Mouse (Mus musculus): Measurements from ENCODE around the gene Arpc5. TPM values are rescaled to one million over a fixed set of nuclear protein-coding genes. Genes with fewer than 3 reads are reported as not detected.

Arpc5 gene
- polyA plus RNA-seq, 1 experiment from 2014 or later: 188 TPM

DNA sequence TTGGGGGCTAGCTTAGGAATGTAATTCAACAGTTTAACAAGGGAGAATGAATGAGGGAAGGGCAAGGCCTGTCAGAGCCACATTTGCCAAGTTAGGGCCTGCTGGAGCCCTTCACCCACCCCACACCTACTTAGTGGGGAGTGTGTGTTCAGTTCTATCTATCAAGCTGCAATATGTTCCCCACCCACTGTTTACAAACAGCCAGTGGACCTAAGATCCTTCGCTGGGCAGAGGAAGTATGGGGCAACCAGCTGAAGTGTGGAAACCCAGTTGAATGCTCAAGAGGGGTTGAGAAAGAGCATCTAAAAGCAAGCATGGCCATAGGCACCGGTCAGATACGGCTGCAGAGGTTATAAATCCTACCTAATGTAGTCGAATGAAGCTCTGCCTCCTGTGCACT, 20.6 kb downstream of the Arpc5 start:
- H3K9me3 ChIP-seq (replicated peaks): no peaks in the 10 kb centered on the region
- no peak overlapping the region for H3K27ac ChIP-seq
- no peak overlapping the region for H3K4me2 ChIP-seq
- no peaks in the 10 kb centered on the region for H3K27me3 ChIP-seq (replicated peaks)
- H3K4me3 ChIP-seq: no peak overlapping the region
- no peak for ATAC-seq
- H3K4me1 ChIP-seq: peaks cover 7% of the 10 kb centered on the region
- no peak overlapping the region for H3K9ac ChIP-seq
- H3K36me3 ChIP-seq: no peaks in the 10 kb centered on the region
- 56% methylated on average over 4 of the region's 4 CpGs for WGBS (ENCODE audit: insufficient replicate concordance)

- peaks cover 7% of the 10 kb centered on the region for H3K4me1 ChIP-seq
- H3K27me3 ChIP-seq (replicated peaks): no peaks in the 10 kb centered on the region
- ATAC-seq: no peak
- no peak overlapping the region for H3K4me3 ChIP-seq
- WGBS (ENCODE audit: insufficient replicate concordance): 54% methylated on average over 4 of the region's 4 CpGs
- no peak overlapping the region for H3K27ac ChIP-seq
- H3K36me3 ChIP-seq: no peaks in the 10 kb centered on the region
- H3K9me3 ChIP-seq (replicated peaks): no peaks in the 10 kb centered on the region
- no peak overlapping the region for H3K4me2 ChIP-seq
- H3K9ac ChIP-seq: no peak overlapping the region
These were observed 21.8 kb downstream of the Arpc5 start for GRCm38 (mm10) chr1:152788121-152788660.

DNA sequence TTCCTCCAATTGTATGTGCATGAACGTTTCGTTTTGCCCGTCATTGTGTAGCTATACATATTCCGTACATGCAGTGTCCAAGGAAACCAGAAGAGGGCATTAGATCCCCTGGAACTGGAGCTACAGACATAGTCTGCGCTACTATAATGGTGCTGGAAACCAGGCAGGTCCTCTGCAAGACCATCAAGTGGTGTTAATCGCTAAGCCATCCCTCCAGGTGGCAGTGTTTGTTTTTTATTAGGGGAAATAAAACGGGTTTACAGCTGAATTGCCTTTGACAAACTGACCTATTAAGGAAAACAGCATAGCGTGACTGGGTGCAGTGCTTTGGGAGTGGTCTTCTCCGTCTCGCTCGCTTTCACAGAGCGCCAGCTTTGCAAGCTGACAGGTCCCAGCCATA, 23.9 kb downstream of the Arpc5 start:
- H3K4me1 ChIP-seq: peaks cover 10% of the 10 kb centered on the region
- no peaks in the 10 kb centered on the region for H3K36me3 ChIP-seq
- 17% methylated on average over 12 of the region's 12 CpGs for whole genome bisulfite sequencing (ENCODE audit: insufficient replicate concordance)
- no peaks in the 10 kb centered on the region for H3K27me3 ChIP-seq (replicated peaks)
- H3K9me3 ChIP-seq (replicated peaks): no peaks in the 10 kb centered on the region
- H3K27ac ChIP-seq: no peak overlapping the region
- H3K9ac ChIP-seq: no peak overlapping the region
- H3K4me2 ChIP-seq: peak overlapping the region; percentile 36
- H3K4me3 ChIP-seq: no peak overlapping the region
- no peak; the same call in 1 of the 2 replicates for ATAC-seq

DNA sequence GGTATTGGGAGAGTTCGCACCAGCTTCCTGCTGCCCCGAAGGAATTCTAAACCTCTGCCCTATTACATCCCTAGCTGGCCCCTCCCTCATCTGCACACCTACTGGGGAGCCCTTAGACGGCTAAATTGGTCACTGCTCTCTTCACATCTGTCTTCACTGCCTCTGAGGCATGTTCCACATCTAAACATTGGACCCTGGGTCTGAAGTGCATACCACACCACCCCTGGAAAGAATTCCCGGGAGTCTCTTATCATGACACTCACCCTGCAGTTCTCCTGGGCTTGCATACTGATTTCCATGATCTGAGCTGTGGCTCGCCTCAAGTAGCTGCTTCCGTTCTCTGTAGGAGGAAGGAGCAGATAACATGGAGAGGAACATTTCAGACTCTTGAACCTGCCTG, 24.5 kb downstream of the Arpc5 start:
- H3K27me3 ChIP-seq (replicated peaks): no peaks in the 10 kb centered on the region
- no peaks in the 10 kb centered on the region for H3K36me3 ChIP-seq
- no peak overlapping the region for H3K9ac ChIP-seq
- 5% methylated on average over 6 of the region's 6 CpGs for WGBS (ENCODE audit: insufficient replicate concordance)
- no peak overlapping the region for H3K27ac ChIP-seq
- no peak overlapping the region for H3K4me3 ChIP-seq
- peak overlapping the region; percentile 36 for H3K4me2 ChIP-seq
- peaks cover 15% of the 10 kb centered on the region for H3K4me1 ChIP-seq
- no peaks in the 10 kb centered on the region for H3K9me3 ChIP-seq (replicated peaks)
- no peak for ATAC-seq

- ATAC-seq: no peak
- no peaks in the 10 kb centered on the region for H3K9me3 ChIP-seq (replicated peaks)
- no peak overlapping the region for H3K9ac ChIP-seq
- H3K27ac ChIP-seq: no peak overlapping the region
- H3K4me2 ChIP-seq: no peak overlapping the region
- H3K4me1 ChIP-seq: peaks cover 19% of the 10 kb centered on the region
- no peaks in the 10 kb centered on the region for H3K27me3 ChIP-seq (replicated peaks)
- 50% methylated on average over 4 of the region's 4 CpGs for WGBS (ENCODE audit: insufficient replicate concordance)
- no peaks in the 10 kb centered on the region for H3K36me3 ChIP-seq
- H3K4me3 ChIP-seq: no peak overlapping the region
These were observed 24.9 kb downstream of the Arpc5 start for GRCm38 (mm10) chr1:152791269-152791668.

DNA sequence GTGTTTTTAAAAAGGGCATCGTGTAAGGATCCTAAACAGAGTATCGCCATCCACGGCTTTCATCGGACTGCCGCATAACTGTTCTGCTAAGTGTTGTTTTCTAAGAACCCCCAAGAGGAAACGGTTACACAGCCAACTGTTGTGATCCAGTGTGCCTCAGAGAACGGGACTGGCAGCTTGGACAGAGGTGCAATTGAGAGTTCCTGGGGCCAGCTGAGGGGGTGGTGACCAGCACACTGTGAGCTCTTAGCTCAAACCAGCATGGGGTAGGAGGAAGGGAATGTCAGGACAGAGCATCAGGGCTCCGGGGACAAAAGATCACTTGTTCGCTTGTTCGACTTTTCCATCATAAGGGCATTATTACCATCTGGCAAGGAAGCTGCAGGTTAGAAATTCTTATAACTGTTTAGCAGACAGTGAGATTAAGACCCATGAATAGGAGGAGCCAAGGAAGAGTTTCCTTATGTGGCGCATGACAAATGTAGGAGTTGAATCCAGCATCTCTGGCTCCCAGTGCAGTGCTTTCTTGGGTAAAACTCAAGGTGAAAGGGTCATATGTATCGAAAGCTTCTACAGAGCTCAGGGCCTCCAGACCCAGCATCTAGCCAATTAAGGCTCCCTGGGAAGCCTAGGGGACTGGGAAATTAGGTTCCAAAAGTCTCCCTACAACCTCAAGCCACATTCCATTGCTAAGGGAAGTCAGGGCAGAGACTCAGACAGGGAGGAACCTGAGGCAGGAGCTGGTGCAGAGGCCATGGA, 26.6 kb downstream of the Arpc5 start:
- Histone ChIP-seq H3K9ac (no peak overlapping the region), H3K27ac (no peak overlapping the region), H3K9me3 (replicated peaks) (no peaks in the 10 kb centered on the region), H3K4me2 (no peak overlapping the region), H3K36me3 (no peaks in the 10 kb centered on the region), H3K4me3 (no peak overlapping the region), H3K27me3 (replicated peaks) (no peaks in the 10 kb centered on the region), H3K4me1 (peaks cover 26% of the 10 kb centered on the region)
- ATAC-seq: no peak
- 75% methylated on average over 12 of the region's 12 CpGs for WGBS (ENCODE audit: insufficient replicate concordance)

DNA sequence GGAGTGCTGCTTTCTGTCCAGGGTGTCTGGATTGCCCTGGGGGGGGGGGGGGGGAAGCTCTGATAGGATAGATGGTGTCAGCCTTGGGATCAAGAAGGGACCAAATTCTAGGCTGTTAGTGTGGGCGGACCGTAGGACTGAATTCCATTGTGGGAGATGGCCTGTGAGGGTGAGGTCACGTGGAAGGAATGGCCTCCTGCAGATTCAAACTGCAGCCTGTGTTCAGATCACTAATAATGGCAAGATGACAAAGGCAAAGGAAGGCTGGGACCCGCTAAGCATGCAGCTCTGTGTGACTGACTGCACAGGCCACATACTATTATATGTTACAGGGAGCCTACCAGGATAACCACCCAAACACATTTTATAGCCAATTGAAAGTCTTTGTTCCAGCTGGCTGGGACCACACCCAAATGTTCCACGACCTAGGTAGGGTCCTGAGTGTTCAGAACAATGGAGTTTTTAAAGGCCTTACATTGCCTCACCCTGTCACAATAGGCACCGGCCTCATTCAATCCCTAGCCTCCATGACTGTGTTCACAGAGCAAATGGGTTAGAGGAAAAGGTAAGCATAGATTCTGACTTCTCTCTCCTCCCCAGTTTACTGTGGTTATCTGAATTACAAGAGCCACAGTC, 27.3 kb downstream of the Arpc5 start:
- 60% methylated on average over 6 of the region's 6 CpGs for WGBS (ENCODE audit: insufficient replicate concordance)
- Histone ChIP-seq H3K4me3 (no peak overlapping the region), H3K27ac (no peak overlapping the region), H3K4me2 (no peak overlapping the region), H3K27me3 (replicated peaks) (no peaks in the 10 kb centered on the region), H3K36me3 (no peaks in the 10 kb centered on the region), H3K9me3 (replicated peaks) (no peaks in the 10 kb centered on the region), H3K9ac (no peak overlapping the region), H3K4me1 (peaks cover 27% of the 10 kb centered on the region)
- no peak for ATAC-seq

GRCm38 (mm10) chr1:152795688-152796255, 29.4 kb downstream of the Arpc5 start:
- Histone ChIP-seq H3K27me3 (replicated peaks) (no peaks in the 10 kb centered on the region), H3K9ac (no peak overlapping the region), H3K9me3 (replicated peaks) (no peaks in the 10 kb centered on the region), H3K4me3 (no peak overlapping the region), H3K36me3 (no peaks in the 10 kb centered on the region), H3K27ac (no peak overlapping the region), H3K4me2 (no peak overlapping the region), H3K4me1 (peaks cover 27% of the 10 kb centered on the region)
- WGBS (ENCODE audit: insufficient replicate concordance): 39% methylated on average over 8 of the region's 8 CpGs
- no peak for ATAC-seq

DNA sequence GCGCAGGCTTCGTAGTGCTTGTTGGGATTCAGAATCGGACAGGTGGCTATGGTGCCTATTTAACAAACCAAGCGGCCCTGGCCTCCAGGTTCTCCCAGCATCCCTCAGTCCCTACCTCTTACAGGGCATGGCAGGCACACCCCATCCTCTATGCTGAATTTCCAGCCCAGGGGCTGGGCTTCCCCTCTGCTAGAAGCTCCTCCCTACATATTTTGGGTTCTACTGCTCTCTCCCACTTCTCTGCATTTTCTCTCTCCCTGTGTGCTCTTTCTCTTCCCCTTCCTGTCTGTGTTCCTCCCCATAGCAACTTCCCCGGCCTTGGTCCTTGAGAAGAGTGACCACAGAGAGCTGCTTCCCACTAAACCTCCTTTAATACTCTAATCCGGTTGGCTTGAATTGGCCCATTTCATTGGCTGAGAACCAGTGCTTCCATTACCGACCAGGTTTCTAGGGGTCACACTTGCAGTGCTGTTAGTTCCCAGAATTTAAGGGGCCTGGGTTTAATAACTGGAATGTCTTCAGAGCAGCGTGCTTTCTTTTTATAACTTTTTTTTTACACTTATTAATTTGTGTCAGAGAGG, 30.4 kb downstream of the Arpc5 start:
- Histone ChIP-seq H3K36me3 (no peaks in the 10 kb centered on the region), H3K9me3 (replicated peaks) (no peaks in the 10 kb centered on the region), H3K4me1 (peaks cover 24% of the 10 kb centered on the region), H3K4me3 (no peak overlapping the region), H3K27me3 (replicated peaks) (no peaks in the 10 kb centered on the region), H3K27ac (no peak overlapping the region), H3K4me2 (no peak overlapping the region), H3K9ac (no peak overlapping the region)
- 67% methylated on average over 8 of the region's 8 CpGs for WGBS (ENCODE audit: insufficient replicate concordance)
- ATAC-seq: no peak

DNA sequence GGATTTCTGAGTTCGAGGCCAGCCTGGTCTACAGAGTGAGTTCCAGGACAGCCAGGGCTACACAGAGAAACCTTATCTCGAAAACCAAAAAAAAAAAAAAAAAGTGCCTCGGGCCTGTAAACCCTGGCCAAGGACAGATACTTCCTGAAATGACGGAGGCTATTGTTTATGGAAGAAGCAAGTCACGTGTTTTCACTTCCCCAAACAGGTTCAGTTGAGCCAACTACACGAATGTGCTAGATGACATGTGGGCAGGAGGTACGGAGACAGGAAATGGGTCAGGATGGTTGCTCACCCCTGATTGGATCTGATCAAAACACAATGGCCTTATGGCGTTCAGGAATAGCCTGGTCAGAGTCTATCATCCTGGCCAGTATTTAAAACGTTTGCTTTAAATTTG, 31.8 kb downstream of the Arpc5 start:
- peaks cover 24% of the 10 kb centered on the region for H3K4me1 ChIP-seq
- H3K27me3 ChIP-seq (replicated peaks): no peaks in the 10 kb centered on the region
- H3K9me3 ChIP-seq (replicated peaks): no peaks in the 10 kb centered on the region
- peak; percentile 16; the same call in 1 of the 2 replicates for ATAC-seq
- WGBS (ENCODE audit: insufficient replicate concordance): 18% methylated on average over 9 of the region's 9 CpGs
- no peaks in the 10 kb centered on the region for H3K36me3 ChIP-seq
- H3K4me2 ChIP-seq: no peak overlapping the region
- H3K27ac ChIP-seq: no peak overlapping the region
- H3K9ac ChIP-seq: no peak overlapping the region
- no peak overlapping the region for H3K4me3 ChIP-seq

- H3K4me1 ChIP-seq: peaks cover 24% of the 10 kb centered on the region
These were observed 33.6 kb downstream of the Arpc5 start, which contains the start of gene Ncf2 for GRCm38 (mm10) chr1:152799897-152800296. TSS of gene Ncf2 (plus strand) at chr1:152800194.

More at GRCm38 (mm10) chr1:152799897-152800296, 33.6 kb downstream of the Arpc5 start, which contains the start of gene Ncf2:
- Histone ChIP-seq H3K9me3 (replicated peaks) (no peaks in the 10 kb centered on the region), H3K27ac (no peak within 1 kb of the TSS), H3K9ac (no peak within 1 kb of the TSS), H3K4me2 (no peak within 1 kb of the TSS), H3K36me3 (no peaks in the 10 kb centered on the region), H3K27me3 (replicated peaks) (no peaks in the 10 kb centered on the region), H3K4me3 (no peak within 1 kb of the TSS)
- ATAC-seq: peak; percentile 55; the same call in 1 of the 2 replicates
- 21% methylated on average over 2 of the region's 2 CpGs for WGBS (ENCODE audit: insufficient replicate concordance)
